Mouse (Mus musculus): Measurements from ENCODE around the gene Bcl2l14.

GRCm38 (mm10) chr6:134434866-134435390, 38.8 kb downstream of the Bcl2l14 start:
- no peak for TF ChIP-seq GATA1 (IDR thresholded peaks at IDR 0.05; ENCODE audit: borderline replicate concordance, low read length)
- no peak for TF ChIP-seq FLI1 (IDR thresholded peaks at IDR 0.05; ENCODE audit: low read length)

Data from megakaryocyte, embryonic 14.5 days (primary cell).